Mouse (Mus musculus): ENCODE measurements around the gene Txndc9.

GRCm38 (mm10) chr1:37955251-37955650 is 42.4 kb downstream of the Txndc9 start:
- TF ChIP-seq CTCF (IDR thresholded peaks at IDR 0.05; ENCODE audit: insufficient read depth, low read depth, low read length) (no peak), POLR2A (IDR thresholded peaks at IDR 0.05; ENCODE audit: insufficient read depth, low read depth, low read length) (no peak)

All from olfactory bulb, adult 2 months (tissue).